Comparison of ENCODE assay signal across 14 mouse cellular contexts in genomic region chr3:54412885-54413583, GRCm38 (mm10). TPM values are rescaled to one million over a fixed set of nuclear protein-coding genes. Genes with fewer than 3 reads are reported as not detected.
A peak's percentile ranks its signal among the peaks of the same experiment; 100 is the strongest.
DNase-seq lines count a peak whose midpoint lies in the region; ATAC-seq and TF ChIP-seq lines count a peak whose summit lies in the region.
"Had no signal": no experiment of that assay in that cellular context is flagged by ENCODE, and none has a peak within 500 bp of the region (broad histone marks: within the 10 kb centered on the region; RNA-seq: fewer than 3 reads in every experiment).

No protein-coding gene starts in this region.

- H3K27ac ChIP-seq in kidney, embryonic 16.5 days (ENCODE audit: low read length), result 0 out of 2 replicates have a peak overlapping the region, but pooled peaks have one; percentile 7
- H3K27ac ChIP-seq in embryonic facial prominence, embryonic 11.5 days (replicated peaks; ENCODE audit: low read depth, low read length), result peak overlapping the region; percentile 77
- peak overlapping the region; percentile 42; the same call in 1 of the 2 replicates for H3K27ac ChIP-seq in limb, embryonic 10.5 days
- H3K27ac ChIP-seq in intestine, postnatal 0 days (ENCODE audit: low read depth, low read length), result no peak overlapping the region
- H3K27ac ChIP-seq: liver, embryonic 13.5 days had no signal

- no peak overlapping the region for H3K9ac ChIP-seq in kidney, embryonic 16.5 days (replicated peaks; ENCODE audit: low read length)
- no peak overlapping the region for H3K9ac ChIP-seq in embryonic facial prominence, embryonic 11.5 days (replicated peaks; ENCODE audit: low read length)
- no peak overlapping the region for H3K9ac ChIP-seq in intestine, postnatal 0 days (ENCODE audit: low read depth, low read length)
- H3K9ac ChIP-seq: liver, embryonic 13.5 days had no signal

- no peak overlapping the region for H3K4me3 ChIP-seq in kidney, embryonic 16.5 days (ENCODE audit: low read length)
- no peak overlapping the region for H3K4me3 ChIP-seq in embryonic facial prominence, embryonic 11.5 days (ENCODE audit: low read depth, low read length)
- no peak overlapping the region for H3K4me3 ChIP-seq in limb, embryonic 10.5 days
- H3K4me3 ChIP-seq in intestine, postnatal 0 days (ENCODE audit: low read depth, low read length), result no peak overlapping the region
- H3K4me3 ChIP-seq: liver, embryonic 13.5 days had no signal

- no peaks in the 10 kb centered on the region for H3K9me3 ChIP-seq in kidney, embryonic 16.5 days (ENCODE audit: low read length)
- H3K9me3 ChIP-seq in embryonic facial prominence, embryonic 11.5 days (replicated peaks; ENCODE audit: control insufficient read depth, low read length), result no peaks in the 10 kb centered on the region
- H3K9me3 ChIP-seq in limb, embryonic 10.5 days (replicated peaks), result no peaks in the 10 kb centered on the region
- no peaks in the 10 kb centered on the region for H3K9me3 ChIP-seq in intestine, postnatal 0 days (ENCODE audit: control insufficient read depth)
- H3K9me3 ChIP-seq: liver, embryonic 13.5 days had no signal

- no peak for DNase-seq in kidney, postnatal 25 days
- DNase-seq in embryonic facial prominence, embryonic 11.5 days (ENCODE audit: low spot score), result peak; percentile 89
- DNase-seq in limb, embryonic 10.5 days (ENCODE audit: low spot score), result peak; percentile 53
- DNase-seq in adrenal gland, adult 18-20 months (ENCODE audit: low spot score in 2 of 2), result no peak
- DNase-seq in thymus, postnatal 0 days (ENCODE audit: low spot score), result no peak
- DNase-seq: adrenal gland, adult 2 months; cerebellum, adult 9-11 months; kidney, postnatal 4 days; liver, embryonic 13.5 days; lung, postnatal 4 days; right cerebral cortex, postnatal 14 days; thymus, postnatal 25 days had no signal

- peaks cover 4% of the 10 kb centered on the region for H3K4me1 ChIP-seq in kidney, embryonic 16.5 days (ENCODE audit: insufficient read depth, low read length)
- H3K4me1 ChIP-seq in embryonic facial prominence, embryonic 11.5 days (ENCODE audit: control insufficient read depth, insufficient read depth, low read length), result no peaks in the 10 kb centered on the region
- peaks cover 38% of the 10 kb centered on the region for H3K4me1 ChIP-seq in limb, embryonic 10.5 days
- no peaks in the 10 kb centered on the region for H3K4me1 ChIP-seq in intestine, postnatal 0 days (replicated peaks; ENCODE audit: control insufficient read depth, insufficient read depth, low read length)
- H3K4me1 ChIP-seq: liver, embryonic 13.5 days had no signal

- no peak for TF ChIP-seq CTCF in intestine, postnatal 0 days (IDR thresholded peaks at IDR 0.05; ENCODE audit: low read depth)

- H3K27me3 ChIP-seq in kidney, embryonic 16.5 days (ENCODE audit: insufficient read depth, low read length), result no peaks in the 10 kb centered on the region
- no peaks in the 10 kb centered on the region for H3K27me3 ChIP-seq in embryonic facial prominence, embryonic 11.5 days (ENCODE audit: control insufficient read depth, insufficient read depth, low read length)
- no peaks in the 10 kb centered on the region for H3K27me3 ChIP-seq in limb, embryonic 10.5 days (ENCODE audit: low read depth, poor library complexity, severe bottlenecking)
- H3K27me3 ChIP-seq in intestine, postnatal 0 days (replicated peaks; ENCODE audit: control insufficient read depth, insufficient read depth, low read length), result no peaks in the 10 kb centered on the region
- H3K27me3 ChIP-seq: liver, embryonic 13.5 days had no signal

- no peak for ATAC-seq in kidney, embryonic 16.5 days (ENCODE audit: low FRiP score, low TSS enrichment)
- ATAC-seq in embryonic facial prominence, embryonic 11.5 days (replicated peaks; ENCODE audit: insufficient number of reproducible peaks, low FRiP score, low TSS enrichment, low read depth), result peak; percentile 90
- ATAC-seq in intestine, postnatal 0 days, result no peak

- 71% methylated on average over 7 of the region's 7 CpGs for WGBS in kidney, embryonic 16.5 days
- 39% methylated on average over 7 of the region's 7 CpGs for WGBS in embryonic facial prominence, embryonic 11.5 days
- WGBS in limb, embryonic 10.5 days, result 38% methylated on average over 7 of the region's 7 CpGs
- 80% methylated on average over 7 of the region's 7 CpGs for WGBS in intestine, postnatal 0 days

- H3K36me3 ChIP-seq in kidney, embryonic 16.5 days (ENCODE audit: insufficient read depth, low read length), result no peaks in the 10 kb centered on the region
- no peaks in the 10 kb centered on the region for H3K36me3 ChIP-seq in embryonic facial prominence, embryonic 11.5 days (replicated peaks; ENCODE audit: control insufficient read depth, insufficient read depth, low read depth, low read length)
- H3K36me3 ChIP-seq in limb, embryonic 10.5 days, result no peaks in the 10 kb centered on the region
- H3K36me3 ChIP-seq in intestine, postnatal 0 days (ENCODE audit: control insufficient read depth, insufficient read depth), result no peaks in the 10 kb centered on the region
- H3K36me3 ChIP-seq: liver, embryonic 13.5 days had no signal

- H3K4me2 ChIP-seq in kidney, embryonic 16.5 days (replicated peaks; ENCODE audit: low read depth, low read length), result no peak overlapping the region
- no peak overlapping the region for H3K4me2 ChIP-seq in embryonic facial prominence, embryonic 11.5 days (ENCODE audit: low read depth, low read length)
- no peak overlapping the region for H3K4me2 ChIP-seq in intestine, postnatal 0 days (replicated peaks; ENCODE audit: low read depth)
- H3K4me2 ChIP-seq: liver, embryonic 13.5 days had no signal

RNA-seq across cellular contexts. Expression of gene Postn, which starts 52.1 kb away (rescaled TPM):
- polyA plus RNA-seq in kidney, embryonic 16.5 days (2015; fragmentation: Nextera tagmentation; extraction: Ambion mirVana), result 108 and 117 TPM in 2 replicates
- polyA plus RNA-seq in embryonic facial prominence, embryonic 11.5 days (2014; fragmentation: Nextera tagmentation; extraction: Ambion mirVana), result 72.8 and 87.5 TPM in 2 replicates
- polyA plus RNA-seq in limb, embryonic 10.5 days (2016; fragmentation: Nextera tagmentation; extraction: Ambion mirVana), result 6.7 and 7.7 TPM in 2 replicates
- 10 to 100 TPM; 42.0 to 52.4 TPM for total RNA-seq in adrenal gland, adult 18-20 months (2021)
- 55.3 and 73.6 TPM in 2 replicates for polyA plus RNA-seq in thymus, postnatal 0 days (2015; fragmentation: Nextera tagmentation; extraction: Ambion mirVana)
- polyA plus RNA-seq in intestine, postnatal 0 days (2015; fragmentation: Nextera tagmentation; extraction: Ambion mirVana), result 106 and 107 TPM in 2 replicates

Comparison
In these comparisons a context has a peak if more than half of its experiments do, and no peak if none do; other contexts are left out.
1. DNase-seq: peak in embryonic facial prominence, embryonic 11.5 days (single experiment) and limb, embryonic 10.5 days (single experiment); none in kidney, postnatal 25 days (0 of 2), adrenal gland, adult 18-20 months (0 of 2) and thymus, postnatal 0 days (single experiment).